Mouse (Mus musculus): ENCODE measurements around the gene Gm21954.

Gm21954 gene

GRCm38 (mm10) chr3:55462904-55463668, 8.9 kb downstream of the Gm21954 start:
- DNase-seq (ENCODE audit: low spot score) = no peak

DNA sequence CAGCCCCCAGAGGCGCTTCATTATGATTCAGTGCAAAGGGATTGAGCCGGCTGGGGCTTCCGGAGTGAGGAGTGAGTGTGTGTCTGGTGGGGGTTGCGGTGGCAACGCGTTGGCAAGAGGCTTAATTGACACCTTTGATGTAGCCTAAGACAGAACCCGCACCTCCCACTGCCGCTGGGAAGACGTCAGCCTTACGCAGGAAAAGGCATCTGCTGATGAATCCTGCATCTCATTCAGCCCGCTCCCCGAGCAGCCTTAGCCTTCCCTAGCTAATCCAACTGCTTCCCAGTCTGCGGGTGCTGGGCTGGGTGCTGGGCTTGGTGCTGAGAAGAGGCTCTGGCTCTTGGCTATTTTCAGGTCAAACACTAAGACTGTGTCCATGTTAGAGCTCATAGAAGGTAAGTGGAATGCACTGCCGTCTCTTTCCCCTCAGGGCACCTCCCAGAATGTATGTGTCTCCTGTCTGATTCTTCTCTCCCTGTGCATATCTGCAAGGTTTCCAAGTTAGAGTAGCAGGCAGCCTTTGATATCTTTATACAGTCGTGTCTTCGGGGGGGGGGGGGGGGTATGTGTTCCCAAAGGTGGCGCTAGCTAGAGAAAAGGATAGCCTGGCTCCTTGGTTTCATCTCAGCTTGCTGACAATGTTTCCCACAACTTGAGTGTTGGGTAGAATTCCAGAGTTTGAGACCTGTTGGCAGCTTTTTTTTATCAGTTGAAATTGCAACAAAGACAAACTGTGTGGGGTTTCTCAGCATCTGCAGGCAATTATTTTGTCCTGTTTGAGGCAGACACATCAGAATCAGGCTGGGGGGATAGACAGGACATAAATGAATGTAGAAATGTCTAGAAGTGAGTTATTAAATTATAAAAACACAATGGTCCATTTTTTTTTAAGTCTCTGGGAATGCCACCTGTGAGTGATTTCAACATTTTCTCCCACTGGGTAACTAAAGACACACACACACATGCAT, 10.0 kb downstream of the Gm21954 start:
- DNase-seq (ENCODE audit: low spot score) = peak; percentile 69

DNA sequence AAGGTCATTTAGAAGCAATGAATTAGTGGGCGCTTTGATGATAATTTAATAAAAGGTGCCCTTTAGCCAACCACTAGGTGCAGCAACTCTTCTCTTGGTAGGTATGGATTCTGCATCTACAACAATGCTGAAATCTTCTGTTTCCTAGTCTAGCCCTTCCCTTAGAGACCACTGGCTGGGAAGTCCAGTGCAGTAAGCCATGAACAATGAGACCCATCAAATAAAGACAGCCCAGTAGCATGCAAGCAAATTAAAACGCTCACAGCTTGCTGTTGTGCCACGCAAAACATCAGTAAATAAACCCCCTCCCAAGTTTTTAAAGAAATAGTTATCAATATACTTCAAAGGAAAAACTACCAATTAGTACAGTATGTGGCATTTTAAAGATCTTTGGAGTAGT, 10.9 kb downstream of the Gm21954 start:
- peak; percentile 24 for DNase-seq (ENCODE audit: low spot score)

- no peak for DNase-seq (ENCODE audit: low spot score)
Measured at GRCm38 (mm10) chr3:55452464-55452863, 19.5 kb downstream of the Gm21954 start.

DNA sequence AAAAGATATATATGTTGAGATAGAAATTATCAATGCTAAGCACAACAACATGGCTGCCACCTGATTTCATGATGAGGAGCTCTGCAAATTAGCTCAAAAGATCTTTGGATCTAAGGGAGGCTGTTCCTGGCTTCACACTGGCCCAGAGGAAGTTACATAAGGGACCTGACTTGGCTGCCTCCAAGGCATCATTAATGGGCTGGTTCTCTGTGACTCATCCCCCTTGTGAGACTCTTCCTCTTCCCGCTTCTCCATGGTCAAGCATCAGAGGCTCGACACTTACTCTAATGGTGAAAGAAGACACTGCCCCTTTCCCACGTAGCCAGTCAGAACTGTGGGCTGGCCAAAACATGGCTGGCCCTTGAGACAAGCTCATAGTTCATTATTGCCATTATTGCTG, 20.1 kb downstream of the Gm21954 start:
- no peak for DNase-seq (ENCODE audit: low spot score)

- DNase-seq (ENCODE audit: low spot score) = no peak
Measured at GRCm38 (mm10) chr3:55451035-55451434, 21.0 kb downstream of the Gm21954 start.

- no peak for DNase-seq (ENCODE audit: low spot score)
Measured at GRCm38 (mm10) chr3:55449148-55449547, 22.9 kb downstream of the Gm21954 start.

- no peak for DNase-seq (ENCODE audit: low spot score)
Measured at GRCm38 (mm10) chr3:55447486-55448460, 24.2 kb downstream of the Gm21954 start.

- no peak for DNase-seq (ENCODE audit: low spot score)
Measured at GRCm38 (mm10) chr3:55446681-55447080, 25.3 kb downstream of the Gm21954 start.

DNA sequence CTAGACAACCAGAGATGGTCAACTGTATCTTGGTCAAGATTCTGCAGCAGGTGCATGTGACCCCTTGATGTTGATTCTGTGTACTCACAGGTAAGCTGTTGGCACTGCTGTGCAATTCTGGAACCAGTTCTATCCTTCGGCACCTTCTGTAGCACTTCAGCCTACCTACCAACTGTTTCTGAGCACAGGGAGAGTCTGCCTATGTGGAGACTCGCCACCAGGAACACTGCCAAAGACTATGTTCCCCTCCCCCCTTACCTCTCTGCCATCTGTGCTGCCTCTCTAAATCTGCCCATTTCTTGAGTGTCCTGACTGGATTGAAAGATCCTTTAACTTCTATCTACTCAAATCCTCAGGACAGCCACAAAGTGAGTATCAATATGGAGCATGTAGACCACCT, 28.3 kb downstream of the Gm21954 start:
- no peak for DNase-seq (ENCODE audit: low spot score)

- no peak for DNase-seq (ENCODE audit: low spot score)
Measured at GRCm38 (mm10) chr3:55443271-55443670, 28.7 kb downstream of the Gm21954 start.

DNA sequence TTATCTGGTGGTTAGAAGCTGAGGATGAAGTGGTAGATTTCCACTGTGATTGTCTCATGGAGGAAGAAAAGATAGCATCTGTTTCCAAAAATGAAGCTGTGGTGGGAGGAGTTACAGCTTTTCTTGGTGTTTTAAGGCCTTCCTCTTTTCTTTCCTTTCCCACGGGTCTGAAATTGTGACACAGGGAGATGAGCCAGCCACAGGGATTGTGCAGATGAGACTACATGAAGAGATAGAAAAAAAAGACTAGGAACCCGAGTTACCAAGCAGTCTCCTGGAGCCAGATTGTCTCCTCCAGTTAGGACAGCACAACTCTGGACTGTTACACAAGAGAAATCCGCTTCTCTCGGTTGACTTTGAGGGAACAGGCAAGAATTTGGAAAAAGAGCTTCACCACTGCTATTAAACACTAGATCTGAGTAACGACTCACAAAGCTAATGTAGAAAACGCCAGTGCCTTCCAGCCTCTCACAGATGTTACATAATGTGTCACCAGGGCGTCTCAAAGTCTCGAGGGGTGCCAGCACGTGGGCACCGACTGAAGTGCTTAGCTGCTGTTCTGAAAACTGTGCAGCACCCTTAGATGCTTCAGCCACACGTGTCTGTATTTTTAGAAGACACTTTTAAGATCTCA, 29.9 kb downstream of the Gm21954 start:
- DNase-seq (ENCODE audit: low spot score) = no peak

GRCm38 (mm10) chr3:55440342-55440741, 31.7 kb downstream of the Gm21954 start:
- DNase-seq (ENCODE audit: low spot score) = no peak

- no peak for DNase-seq (ENCODE audit: low spot score)
Measured at GRCm38 (mm10) chr3:55438824-55439446, 33.1 kb downstream of the Gm21954 start.

DNA sequence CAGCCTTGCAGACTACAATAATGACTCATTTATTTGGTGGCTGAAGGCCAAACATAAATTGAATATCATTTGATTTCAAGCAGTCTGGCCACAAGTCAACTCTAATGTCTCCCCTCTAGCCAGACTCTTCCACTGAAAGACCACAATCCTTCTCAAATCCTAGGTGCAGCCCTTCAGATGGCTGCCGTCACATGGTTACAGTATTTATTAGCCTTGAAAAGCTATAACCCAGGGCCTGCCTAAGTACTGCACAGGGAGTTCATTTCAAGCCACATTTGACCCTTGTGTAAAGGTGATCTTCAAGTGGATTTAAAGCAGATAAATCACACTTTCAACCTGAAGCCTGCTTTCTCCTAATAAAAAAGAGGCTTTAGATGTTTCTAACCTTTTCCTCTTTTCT, 37.7 kb downstream of the Gm21954 start:
- no peak for DNase-seq (ENCODE audit: low spot score)

DNA sequence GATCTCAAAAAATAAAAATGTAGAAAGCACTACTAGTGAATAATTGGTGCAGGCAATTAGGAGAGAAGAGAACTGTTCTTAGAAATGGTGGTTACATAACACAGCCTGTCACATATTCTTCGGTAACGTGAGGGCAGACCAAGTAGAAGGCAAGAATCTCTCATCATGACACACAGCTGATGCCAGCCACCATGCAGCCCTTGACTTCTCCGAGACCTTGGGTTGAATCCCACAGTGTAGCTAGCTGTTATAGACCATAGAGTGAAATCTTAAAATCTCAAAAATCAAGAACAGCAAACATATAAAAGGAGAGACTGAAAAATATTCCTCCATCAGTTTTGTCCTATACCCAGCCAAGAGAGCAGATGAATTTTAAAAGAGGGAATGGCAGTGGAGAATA, 40.8 kb downstream of the Gm21954 start:
- DNase-seq (ENCODE audit: low spot score) = no peak

DNA sequence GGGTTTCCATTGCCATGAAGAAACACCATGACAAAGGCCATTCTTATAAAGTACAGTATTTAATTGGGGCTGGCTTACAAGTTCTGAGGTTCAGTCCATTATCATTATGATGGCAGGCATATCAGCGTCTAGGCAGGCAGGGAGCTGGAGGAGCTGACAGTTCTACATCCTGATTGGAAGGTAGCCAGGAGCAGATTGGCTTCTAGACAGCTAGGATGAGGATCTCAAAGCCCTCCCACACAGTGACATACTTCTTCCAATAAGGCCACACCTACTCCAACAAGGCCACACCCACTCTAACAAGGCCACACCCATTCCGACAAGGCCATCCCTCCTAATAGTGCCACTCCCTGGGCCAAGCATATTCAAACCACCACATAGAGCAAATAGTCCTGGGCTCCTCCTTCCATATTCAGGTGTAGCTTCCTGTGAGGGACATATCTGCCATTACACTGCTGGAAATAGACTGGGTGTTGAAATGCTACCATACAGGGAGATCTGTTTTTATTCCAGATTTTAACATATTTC, 41.9 kb downstream of the Gm21954 start:
- no peak for DNase-seq (ENCODE audit: low spot score)

DNA sequence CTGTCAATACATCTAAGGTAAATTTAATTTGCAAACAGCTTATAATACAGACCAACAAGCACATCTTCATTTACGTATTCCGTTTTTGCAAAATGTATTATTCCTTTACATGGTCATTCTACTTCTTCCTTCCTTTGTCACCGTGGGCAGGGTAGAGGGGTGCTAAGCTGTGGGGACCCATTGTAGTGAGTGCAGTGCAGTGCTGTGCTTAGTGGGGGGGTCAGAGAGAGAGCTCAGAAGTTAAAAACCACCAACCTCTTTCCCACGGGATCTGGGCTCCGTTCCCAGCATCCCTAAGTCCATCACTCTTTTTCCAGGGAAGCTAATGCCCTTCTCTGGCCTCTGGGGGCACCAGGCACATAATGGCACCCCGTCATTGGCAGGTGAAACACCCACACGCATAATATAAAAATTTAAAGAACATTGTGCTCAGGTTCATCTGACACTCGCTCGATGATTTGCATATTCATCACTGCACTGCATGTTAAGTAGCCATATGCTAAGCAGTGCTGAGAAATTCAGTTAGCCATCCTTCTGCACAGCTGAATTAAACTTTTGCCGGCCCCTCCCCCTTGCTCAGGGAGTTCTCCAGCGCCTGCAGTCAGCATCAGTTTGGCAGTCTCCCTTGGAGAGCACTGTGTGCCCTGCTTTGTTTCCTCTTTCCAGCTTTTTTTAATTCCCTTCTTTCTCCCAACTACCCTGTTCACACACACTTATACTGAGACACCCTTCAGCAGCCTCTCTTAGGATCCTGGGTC, 48.2 kb downstream of the Gm21954 start:
- peak; percentile 42 for DNase-seq (ENCODE audit: low spot score)

GRCm38 (mm10) chr3:55420436-55421083, 51.5 kb downstream of the Gm21954 start:
- no peak for DNase-seq (ENCODE audit: low spot score)
